Mouse (Mus musculus): ENCODE measurements at regions not wholly inside any gene's neighbourhood (a gene's known extent, or its start where the extent isn't known, plus 50 kb on each side); places are given as distances from the start of the nearest gene placed in this dataset.

DNA sequence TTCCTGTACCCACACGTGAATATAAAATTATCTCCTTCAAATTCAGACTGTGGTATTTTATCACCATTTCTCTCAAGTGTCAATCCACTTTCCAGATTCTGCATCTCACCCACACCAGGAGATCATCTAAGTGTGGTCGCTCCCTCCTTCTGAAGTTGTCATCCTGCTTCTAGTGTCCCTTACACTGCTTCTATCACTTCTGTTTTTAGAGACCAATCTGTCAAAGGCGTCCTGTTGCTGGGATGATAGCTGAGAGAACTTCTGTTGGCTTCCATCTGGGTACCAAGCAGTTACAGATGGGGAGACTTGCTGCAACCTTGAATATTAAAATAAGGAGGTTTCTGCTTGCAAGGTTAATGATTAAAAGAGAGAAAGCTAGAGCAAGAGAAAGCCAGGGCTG lies 1111.2 kb upstream of the Lrrc6 start:
- Histone ChIP-seq H3K27ac (no peak overlapping the region), H3K4me3 (no peak overlapping the region), H3K36me3 (replicated peaks) (no peaks in the 10 kb centered on the region), H3K9me3 (no peaks in the 10 kb centered on the region), H3K4me1 (no peaks in the 10 kb centered on the region), H3K27me3 (ENCODE audit: poor library complexity, severe bottlenecking) (no peaks in the 10 kb centered on the region)
- WGBS = 77% methylated on average over 3 of the region's 3 CpGs
- DNase-seq (ENCODE audit: extremely low spot score, low spot score) = no peak

- WGBS = 86% methylated on average over 4 of the region's 4 CpGs
- no peaks in the 10 kb centered on the region for H3K36me3 ChIP-seq (replicated peaks)
- H3K4me3 ChIP-seq = no peak overlapping the region
- no peaks in the 10 kb centered on the region for H3K9me3 ChIP-seq
- no peak for DNase-seq (ENCODE audit: extremely low spot score, low spot score)
- no peaks in the 10 kb centered on the region for H3K4me1 ChIP-seq
- H3K27me3 ChIP-seq (ENCODE audit: poor library complexity, severe bottlenecking) = no peaks in the 10 kb centered on the region
- no peak overlapping the region for H3K27ac ChIP-seq
Observed at GRCm38 (mm10) chr15:67598426-67598825, 1097.7 kb upstream of the Lrrc6 start.

GRCm38 (mm10) chr15:67576581-67576980 lies 1075.9 kb upstream of the Lrrc6 start:
- DNase-seq (ENCODE audit: extremely low spot score, low spot score) = no peak
- Histone ChIP-seq H3K4me1 (no peaks in the 10 kb centered on the region), H3K36me3 (replicated peaks) (no peaks in the 10 kb centered on the region), H3K27ac (no peak overlapping the region), H3K9me3 (no peaks in the 10 kb centered on the region), H3K27me3 (ENCODE audit: poor library complexity, severe bottlenecking) (no peaks in the 10 kb centered on the region), H3K4me3 (no peak overlapping the region)
- WGBS = 83% methylated on average over 1 of the region's 1 CpGs

GRCm38 (mm10) chr15:67571614-67572013 lies 1070.9 kb upstream of the Lrrc6 start:
- DNase-seq (ENCODE audit: extremely low spot score, low spot score) = no peak
- Histone ChIP-seq H3K27me3 (ENCODE audit: poor library complexity, severe bottlenecking) (no peaks in the 10 kb centered on the region), H3K36me3 (replicated peaks) (no peaks in the 10 kb centered on the region), H3K9me3 (no peaks in the 10 kb centered on the region), H3K27ac (no peak overlapping the region), H3K4me1 (no peaks in the 10 kb centered on the region), H3K4me3 (no peak overlapping the region)
- 78% methylated on average over 1 of the region's 1 CpGs for WGBS

GRCm38 (mm10) chr15:67557304-67557703 lies 1056.6 kb upstream of the Lrrc6 start:
- WGBS = 79% methylated on average over 1 of the region's 1 CpGs
- DNase-seq (ENCODE audit: extremely low spot score, low spot score) = no peak
- no peaks in the 10 kb centered on the region for H3K36me3 ChIP-seq (replicated peaks)

DNA sequence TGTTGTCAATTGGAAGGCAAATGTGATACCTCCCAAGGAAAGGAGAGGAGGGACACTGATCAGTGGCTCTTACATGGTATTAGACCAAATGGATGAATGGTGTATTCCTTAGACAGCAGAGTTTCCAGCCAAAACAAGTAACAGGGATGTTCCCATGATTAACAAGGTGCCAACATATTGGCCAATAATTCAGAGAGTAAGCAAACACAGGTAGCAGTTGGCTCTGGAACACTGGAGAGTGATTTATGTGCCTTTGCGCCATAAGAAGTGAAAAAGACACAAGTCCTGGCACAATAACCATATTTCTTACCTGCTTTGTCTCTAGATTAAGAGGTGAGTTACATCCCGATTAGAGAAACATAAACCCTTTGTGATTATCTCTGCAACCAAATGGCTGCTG lies 1051.2 kb upstream of the Lrrc6 start:
- Histone ChIP-seq H3K9me3 (no peaks in the 10 kb centered on the region), H3K27ac (no peak overlapping the region), H3K4me3 (no peak overlapping the region), H3K4me1 (0 out of 2 replicates have a peak, but pooled peaks cover 6% of the 10 kb centered on the region), H3K36me3 (replicated peaks) (no peaks in the 10 kb centered on the region), H3K27me3 (ENCODE audit: poor library complexity, severe bottlenecking) (no peaks in the 10 kb centered on the region)
- no peak for DNase-seq (ENCODE audit: extremely low spot score, low spot score)
- 85% methylated on average over 2 of the region's 2 CpGs for WGBS

More at GRCm38 (mm10) chr15:67557304-67557703, 1056.6 kb upstream of the Lrrc6 start:
- no peak overlapping the region for H3K27ac ChIP-seq
- H3K4me3 ChIP-seq = no peak overlapping the region
- H3K9me3 ChIP-seq = no peaks in the 10 kb centered on the region
- H3K27me3 ChIP-seq (ENCODE audit: poor library complexity, severe bottlenecking) = no peaks in the 10 kb centered on the region
- H3K4me1 ChIP-seq = 0 out of 2 replicates have a peak, but pooled peaks cover 6% of the 10 kb centered on the region

- H3K27me3 ChIP-seq (ENCODE audit: poor library complexity, severe bottlenecking) = no peaks in the 10 kb centered on the region
- H3K36me3 ChIP-seq (replicated peaks) = no peaks in the 10 kb centered on the region
- H3K9me3 ChIP-seq = no peaks in the 10 kb centered on the region
- WGBS = 97% methylated on average over 1 of the region's 1 CpGs
- no peak for DNase-seq (ENCODE audit: extremely low spot score, low spot score)
- H3K27ac ChIP-seq = no peak overlapping the region
- no peak overlapping the region for H3K4me3 ChIP-seq
- no peaks in the 10 kb centered on the region for H3K4me1 ChIP-seq
Observed at GRCm38 (mm10) chr15:67546896-67547400, 1046.2 kb upstream of the Lrrc6 start.

GRCm38 (mm10) chr15:67545745-67546144 lies 1045.0 kb upstream of the Lrrc6 start:
- DNase-seq (ENCODE audit: extremely low spot score, low spot score) = no peak
- Histone ChIP-seq H3K36me3 (replicated peaks) (no peaks in the 10 kb centered on the region), H3K4me1 (no peaks in the 10 kb centered on the region), H3K9me3 (no peaks in the 10 kb centered on the region), H3K27ac (no peak overlapping the region), H3K4me3 (no peak overlapping the region), H3K27me3 (ENCODE audit: poor library complexity, severe bottlenecking) (no peaks in the 10 kb centered on the region)
- WGBS = 93% methylated on average over 6 of the region's 6 CpGs

DNA sequence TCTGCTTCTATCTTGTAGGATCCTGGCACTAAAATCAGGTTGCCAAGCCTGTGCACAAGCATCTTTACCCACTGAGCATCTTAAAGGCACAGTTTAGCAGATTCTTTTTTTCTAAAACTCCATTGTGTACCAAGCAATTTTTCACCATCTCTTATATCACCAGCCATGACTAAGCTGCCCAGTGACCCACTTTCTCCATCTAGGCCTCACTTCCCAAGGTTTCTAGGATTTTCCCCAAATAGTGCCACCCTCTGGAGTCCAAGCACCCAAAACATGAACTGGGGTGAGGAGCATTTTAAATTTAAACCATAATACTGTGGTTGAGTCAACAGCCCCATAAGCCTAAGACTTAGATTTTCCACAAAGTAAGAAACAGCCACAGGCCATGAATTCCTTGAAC lies 1013.0 kb upstream of the Lrrc6 start:
- H3K27ac ChIP-seq = no peak overlapping the region
- H3K9me3 ChIP-seq = no peaks in the 10 kb centered on the region
- DNase-seq (ENCODE audit: extremely low spot score, low spot score) = no peak
- no peaks in the 10 kb centered on the region for H3K36me3 ChIP-seq (replicated peaks)
- H3K4me1 ChIP-seq = no peaks in the 10 kb centered on the region
- no peak overlapping the region for H3K4me3 ChIP-seq
- no peaks in the 10 kb centered on the region for H3K27me3 ChIP-seq (ENCODE audit: poor library complexity, severe bottlenecking)

GRCm38 (mm10) chr15:67495001-67495658 lies 994.4 kb upstream of the Lrrc6 start:
- 91% methylated on average over 7 of the region's 7 CpGs for WGBS
- DNase-seq (ENCODE audit: extremely low spot score, low spot score) = no peak
- Histone ChIP-seq H3K27me3 (ENCODE audit: poor library complexity, severe bottlenecking) (no peaks in the 10 kb centered on the region), H3K4me3 (no peak overlapping the region), H3K4me1 (no peaks in the 10 kb centered on the region), H3K9me3 (no peaks in the 10 kb centered on the region), H3K27ac (no peak overlapping the region), H3K36me3 (replicated peaks) (no peaks in the 10 kb centered on the region)

- WGBS = 90% methylated on average over 2 of the region's 2 CpGs
- Histone ChIP-seq H3K9me3 (no peaks in the 10 kb centered on the region), H3K27me3 (ENCODE audit: poor library complexity, severe bottlenecking) (no peaks in the 10 kb centered on the region), H3K4me3 (no peak overlapping the region), H3K27ac (no peak overlapping the region), H3K4me1 (peaks cover 10% of the 10 kb centered on the region), H3K36me3 (replicated peaks) (no peaks in the 10 kb centered on the region)
- DNase-seq (ENCODE audit: extremely low spot score, low spot score) = no peak
Observed at GRCm38 (mm10) chr15:67481733-67482132, 981.0 kb upstream of the Lrrc6 start.

DNA sequence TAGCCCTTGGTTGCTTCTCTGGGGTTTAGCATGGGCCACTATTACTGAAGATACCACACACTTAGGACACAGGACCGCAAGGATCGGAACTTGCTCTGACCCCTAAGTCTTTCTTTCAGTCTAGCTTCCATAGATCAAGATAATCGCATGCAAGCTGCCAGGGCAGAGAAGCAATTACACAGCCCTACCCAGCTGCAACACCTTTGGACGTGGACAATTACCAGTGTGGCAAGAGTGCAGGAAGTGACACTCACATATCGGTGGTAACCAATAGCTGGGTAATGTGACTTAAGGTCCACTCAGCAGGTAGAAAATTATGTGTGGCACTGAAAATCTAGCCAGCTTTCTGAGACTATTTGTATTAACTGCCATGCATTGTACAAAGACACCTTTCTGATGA lies 973.6 kb upstream of the Lrrc6 start:
- Histone ChIP-seq H3K36me3 (replicated peaks) (no peaks in the 10 kb centered on the region), H3K27me3 (ENCODE audit: poor library complexity, severe bottlenecking) (no peaks in the 10 kb centered on the region), H3K4me3 (no peak overlapping the region), H3K4me1 (no peaks in the 10 kb centered on the region), H3K9me3 (no peaks in the 10 kb centered on the region), H3K27ac (no peak overlapping the region)
- WGBS = 92% methylated on average over 5 of the region's 5 CpGs
- no peak for DNase-seq (ENCODE audit: extremely low spot score, low spot score)

- DNase-seq (ENCODE audit: extremely low spot score, low spot score) = no peak
- H3K27ac ChIP-seq = no peak overlapping the region
- H3K9me3 ChIP-seq = no peaks in the 10 kb centered on the region
- no peaks in the 10 kb centered on the region for H3K36me3 ChIP-seq (replicated peaks)
- no peaks in the 10 kb centered on the region for H3K27me3 ChIP-seq (ENCODE audit: poor library complexity, severe bottlenecking)
- H3K4me3 ChIP-seq = no peak overlapping the region
- H3K4me1 ChIP-seq = no peaks in the 10 kb centered on the region
Observed at GRCm38 (mm10) chr15:67472979-67473378, 972.3 kb upstream of the Lrrc6 start.

GRCm38 (mm10) chr15:67471283-67471682 lies 970.6 kb upstream of the Lrrc6 start:
- no peaks in the 10 kb centered on the region for H3K9me3 ChIP-seq
- no peak for DNase-seq (ENCODE audit: extremely low spot score, low spot score)
- H3K27me3 ChIP-seq (ENCODE audit: poor library complexity, severe bottlenecking) = no peaks in the 10 kb centered on the region
- H3K4me3 ChIP-seq = no peak overlapping the region
- WGBS = 96% methylated on average over 1 of the region's 1 CpGs
- 0 out of 2 replicates have a peak, but pooled peaks cover 5% of the 10 kb centered on the region for H3K4me1 ChIP-seq
- H3K36me3 ChIP-seq (replicated peaks) = no peaks in the 10 kb centered on the region
- no peak overlapping the region for H3K27ac ChIP-seq

Data from forebrain, embryonic 10.5 days (tissue).